Mouse (Mus musculus): ENCODE results near the gene Tiam2. TPM values are rescaled to one million over a fixed set of nuclear protein-coding genes. Genes with fewer than 3 reads are reported as not detected.

Gene Tiam2
- polyA plus RNA-seq, 1 experiment: 1.3 TPM

DNA sequence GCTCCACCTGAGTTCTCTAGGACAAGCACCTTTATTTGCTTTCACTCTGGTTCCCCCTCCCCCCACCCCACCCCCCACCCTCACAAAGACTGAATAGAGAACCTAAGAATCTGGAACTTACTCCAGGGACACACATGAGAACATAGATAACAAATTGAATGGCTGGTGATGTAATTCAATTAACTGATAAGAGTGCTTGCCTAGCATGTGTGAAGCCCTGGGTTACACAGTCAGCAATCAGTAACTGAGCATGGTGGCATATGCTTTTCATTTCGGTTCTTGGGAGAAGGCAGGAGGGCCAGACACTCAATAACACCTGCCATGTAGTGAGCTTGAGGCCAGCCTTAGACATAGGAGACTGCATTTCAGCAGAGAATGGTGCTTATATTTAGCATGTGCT lies 229.9 kb downstream of the Tiam2 start:
- no peak overlapping the region for H3K4me3 ChIP-seq (replicated peaks; ENCODE audit: extremely low read depth, low read depth, low read length)
- DNase-seq: no peak
- WGBS: 68% methylated on average over 1 of the region's 1 CpGs
- peaks cover 3% of the 10 kb centered on the region; the same call in 1 of the 2 replicates for H3K4me1 ChIP-seq (ENCODE audit: control insufficient read depth, insufficient read depth, low read length)
- TF ChIP-seq CTCF (IDR thresholded peaks at IDR 0.05; ENCODE audit: insufficient read depth, low read length): no peak
- TF ChIP-seq POLR2A (IDR thresholded peaks at IDR 0.05; ENCODE audit: borderline replicate concordance, extremely low read depth, low read depth, low read length): no peak

DNA sequence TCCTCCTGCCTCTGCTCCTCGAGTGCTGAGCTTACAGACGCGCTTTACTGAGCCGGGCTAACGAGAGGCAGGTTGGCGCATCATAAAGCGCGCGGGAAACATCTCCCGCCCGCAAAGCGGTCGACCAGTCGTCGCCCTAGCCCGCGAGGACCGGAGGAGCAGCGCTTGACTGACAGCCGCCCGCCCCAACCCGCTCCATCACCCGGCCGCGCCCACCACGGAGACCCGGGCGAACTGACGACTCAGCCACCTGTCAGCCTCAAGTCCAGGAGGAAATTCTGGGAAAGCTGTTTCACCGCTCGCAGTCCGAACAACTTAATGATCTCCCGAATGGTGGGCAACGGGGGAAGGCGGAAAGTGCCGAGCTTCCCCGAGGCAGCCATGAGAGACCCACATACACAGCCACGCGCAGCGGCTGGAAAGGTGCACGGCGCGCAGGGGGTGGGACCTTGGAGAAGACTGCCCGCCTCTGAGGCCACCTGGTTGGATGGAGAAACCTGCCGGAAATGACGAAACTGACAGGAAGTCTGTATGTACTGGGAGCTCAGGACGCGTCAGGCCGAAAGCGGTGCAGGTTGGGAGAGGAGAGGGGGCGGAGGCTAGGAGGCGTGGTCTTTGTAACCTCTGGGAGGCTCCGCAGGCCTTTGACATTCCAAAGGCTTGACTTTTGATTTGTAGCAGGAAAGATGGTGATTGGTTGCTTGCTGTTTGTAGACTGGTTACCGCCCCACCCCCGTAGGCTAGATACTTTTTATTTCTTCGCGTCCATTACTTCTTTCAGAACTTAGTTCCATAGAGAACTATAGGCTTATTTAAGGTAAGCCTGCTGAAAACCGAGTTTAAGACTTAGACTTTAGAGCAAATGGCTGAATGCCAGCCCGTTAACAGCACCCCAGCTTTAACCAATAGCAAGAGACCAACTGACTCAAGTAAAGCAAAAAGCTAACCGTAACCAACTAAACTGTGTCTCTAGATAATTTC lies 231.2 kb downstream of the Tiam2 start, which contains the start of gene Tfb1m:
Gene Tfb1m (minus strand): TSS at position 451 of the 981 bp plus-strand sequence.
- TF ChIP-seq POLR2A (IDR thresholded peaks at IDR 0.05; ENCODE audit: borderline replicate concordance, extremely low read depth, low read depth, low read length) (peak; percentile 63; the same call in 1 of the 2 replicates), CTCF (IDR thresholded peaks at IDR 0.05; ENCODE audit: insufficient read depth, low read length) (no peak)
- under 1% methylated on average over 60 of the region's 60 CpGs for WGBS
- DNase-seq: peak; percentile 96
- peaks cover 3% of the 10 kb centered on the region; the same call in 1 of the 2 replicates for H3K4me1 ChIP-seq (ENCODE audit: control insufficient read depth, insufficient read depth, low read length)
- H3K4me3 ChIP-seq (replicated peaks; ENCODE audit: extremely low read depth, low read depth, low read length): peak within 1 kb of the TSS; percentile 79

DNA sequence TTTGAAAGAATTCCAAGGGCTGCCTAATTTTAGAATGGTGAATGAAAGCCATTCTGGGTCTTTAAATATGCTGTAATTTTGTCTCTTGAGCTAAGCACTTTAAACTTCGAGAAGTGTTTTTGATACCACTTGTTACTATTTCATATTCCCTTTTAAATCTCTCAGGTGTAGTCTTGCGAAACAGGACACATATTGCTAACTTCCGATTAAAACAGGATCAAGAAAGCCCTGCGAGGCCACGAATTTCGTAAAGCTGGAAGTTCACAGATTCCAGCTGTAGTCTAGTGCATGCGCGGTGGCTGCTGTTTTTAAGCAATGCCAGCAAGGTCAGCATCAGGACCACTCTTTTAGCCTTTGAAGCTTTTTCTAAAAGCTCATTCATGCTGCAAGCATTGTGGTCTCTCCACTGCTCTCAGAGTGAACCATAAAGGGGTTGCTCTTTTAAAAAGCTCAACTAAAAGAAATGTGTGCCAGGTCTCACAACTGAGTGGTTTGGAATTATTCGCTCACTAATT lies 232.0 kb downstream of the Tiam2 start:
- WGBS: 51% methylated on average over 9 of the region's 9 CpGs

DNA sequence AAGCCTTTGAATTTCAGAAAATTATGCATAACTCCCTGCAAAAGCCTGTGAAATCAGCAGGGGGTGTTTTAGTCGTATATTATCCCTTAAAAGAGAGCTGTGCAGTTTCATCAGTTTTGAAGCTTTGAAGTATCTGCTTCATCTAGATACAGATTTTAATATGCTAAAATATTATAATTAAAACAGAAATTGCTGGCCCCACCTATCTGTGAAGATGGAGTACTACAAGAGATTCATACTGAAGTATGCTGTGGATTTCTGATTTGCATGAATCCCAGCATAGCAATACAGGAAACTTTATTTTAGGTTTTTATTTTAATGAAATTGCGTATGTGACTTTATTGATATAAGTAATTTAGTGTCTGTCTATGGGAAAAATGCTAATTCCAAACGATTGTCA lies 234.2 kb downstream of the Tiam2 start:
- TF ChIP-seq CTCF (IDR thresholded peaks at IDR 0.05; ENCODE audit: insufficient read depth, low read length) (no peak), POLR2A (IDR thresholded peaks at IDR 0.05; ENCODE audit: borderline replicate concordance, extremely low read depth, low read depth, low read length) (no peak)
- no peak overlapping the region for H3K4me3 ChIP-seq (replicated peaks; ENCODE audit: extremely low read depth, low read depth, low read length)
- no peak for DNase-seq
- peaks cover 3% of the 10 kb centered on the region; the same call in 1 of the 2 replicates for H3K4me1 ChIP-seq (ENCODE audit: control insufficient read depth, insufficient read depth, low read length)
- 66% methylated on average over 3 of the region's 3 CpGs for WGBS

More for the DNA sequence above, 232.0 kb downstream of the Tiam2 start:
- DNase-seq: peak; percentile 14
- no peak overlapping the region for H3K4me3 ChIP-seq (replicated peaks; ENCODE audit: extremely low read depth, low read depth, low read length)
- TF ChIP-seq POLR2A (IDR thresholded peaks at IDR 0.05; ENCODE audit: borderline replicate concordance, extremely low read depth, low read depth, low read length) (no peak), CTCF (IDR thresholded peaks at IDR 0.05; ENCODE audit: insufficient read depth, low read length) (no peak)
- H3K4me1 ChIP-seq (ENCODE audit: control insufficient read depth, insufficient read depth, low read length): peaks cover 3% of the 10 kb centered on the region; the same call in 1 of the 2 replicates

DNA sequence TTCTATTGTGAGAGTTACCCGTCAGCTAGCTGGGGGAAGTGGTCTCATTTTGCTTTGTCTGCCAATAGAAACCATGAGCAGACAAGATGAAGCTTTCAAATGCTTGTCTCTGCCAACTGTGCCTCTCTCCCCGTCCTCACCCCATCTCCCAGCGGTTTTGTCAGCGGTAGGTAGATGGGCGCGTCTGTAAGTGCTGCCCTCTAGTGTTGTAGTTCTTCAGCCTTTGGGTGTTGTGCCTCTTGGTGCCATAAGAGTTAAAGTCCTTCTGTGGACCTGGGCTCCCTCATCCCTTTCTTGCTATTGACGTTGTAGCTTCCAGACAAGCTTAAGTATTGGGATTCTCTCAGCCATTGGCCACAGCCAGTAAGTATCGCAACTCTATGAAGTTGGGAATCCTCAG lies 236.0 kb downstream of the Tiam2 start:
- Histone ChIP-seq H3K4me1 (ENCODE audit: control insufficient read depth, insufficient read depth, low read length) (no peaks in the 10 kb centered on the region), H3K4me3 (replicated peaks; ENCODE audit: extremely low read depth, low read depth, low read length) (no peak overlapping the region)
- 44% methylated on average over 8 of the region's 8 CpGs for WGBS
- no peak for DNase-seq
- no peak for TF ChIP-seq POLR2A (IDR thresholded peaks at IDR 0.05; ENCODE audit: borderline replicate concordance, extremely low read depth, low read depth, low read length)
- TF ChIP-seq CTCF (IDR thresholded peaks at IDR 0.05; ENCODE audit: insufficient read depth, low read length): no peak; the same call in 1 of the 2 replicates

DNA sequence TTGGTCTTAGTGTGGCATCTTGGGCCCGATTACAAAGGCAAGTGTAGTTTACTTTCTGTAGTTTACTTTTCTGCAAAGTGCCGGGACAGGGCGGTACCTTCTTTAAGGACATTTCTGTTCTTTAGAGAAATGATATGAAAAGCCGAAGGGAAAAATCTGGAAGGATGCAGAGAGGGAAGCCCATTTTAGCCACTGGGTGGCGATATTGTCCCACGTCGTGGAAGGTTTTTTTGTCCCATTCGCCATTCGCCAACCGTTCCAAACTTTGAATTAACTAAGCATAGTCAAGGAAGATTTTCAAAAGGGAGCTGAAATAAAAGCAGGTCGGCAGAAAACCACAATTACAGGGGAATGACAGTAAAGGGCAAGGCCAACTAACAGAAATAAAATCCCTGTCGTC lies 244.5 kb downstream of the Tiam2 start:
- TF ChIP-seq CTCF (IDR thresholded peaks at IDR 0.05; ENCODE audit: insufficient read depth, low read length): peak; percentile 67
- TF ChIP-seq POLR2A (IDR thresholded peaks at IDR 0.05; ENCODE audit: borderline replicate concordance, extremely low read depth, low read depth, low read length): no peak
- Histone ChIP-seq H3K4me3 (replicated peaks; ENCODE audit: extremely low read depth, low read depth, low read length) (no peak overlapping the region), H3K4me1 (ENCODE audit: control insufficient read depth, insufficient read depth, low read length) (no peaks in the 10 kb centered on the region)
- 4% methylated on average over 12 of the region's 12 CpGs for WGBS
- peak; percentile 53 for DNase-seq

Other genes with a start within 250 kb of the Tiam2 start
- gene Scaf8, start 211.6 kb upstream of the Tiam2 start, polyA plus RNA-seq (2012; rRNA removed): 23.4 and 24.6 TPM in 2 replicates
- 0.28 TPM in 1 of 2 replicates, not detected in the other for gene Cldn20, start 206.0 kb downstream of the Tiam2 start, polyA plus RNA-seq (2012; rRNA removed)
- gene Tfb1m, start 231.2 kb downstream of the Tiam2 start, polyA plus RNA-seq (2012; rRNA removed): 1.3 and 2.1 TPM in 2 replicates